Mouse (Mus musculus): ENCODE data around the gene Crebl2. TPM values are rescaled to one million over a fixed set of nuclear protein-coding genes. Genes with fewer than 3 reads are reported as not detected.

The Crebl2 gene
- polyA plus RNA-seq, 2 experiments: 3.0 to 8.1 TPM

GRCm38 (mm10) chr6:134807794-134808193 is 22.2 kb upstream of the Crebl2 start:
- H3K4me2 ChIP-seq (replicated peaks; ENCODE audit: low read depth, low read length, severe bottlenecking): no peak overlapping the region
- 82% methylated on average over 11 of the region's 11 CpGs for WGBS
- H3K27ac ChIP-seq (replicated peaks; ENCODE audit: low read depth, low read length): no peak overlapping the region; the same call in 1 of the 2 replicates
- ATAC-seq (ENCODE audit: low FRiP score, low read depth): no peak
- H3K9me3 ChIP-seq (ENCODE audit: control insufficient read depth, low read length): no peaks in the 10 kb centered on the region
- H3K36me3 ChIP-seq (ENCODE audit: control insufficient read depth, insufficient read depth, low read length): no peaks in the 10 kb centered on the region
- no peak overlapping the region for H3K9ac ChIP-seq (ENCODE audit: low read depth, low read length, severe bottlenecking)
- DNase-seq (ENCODE audit: low spot score): no peak
- H3K4me3 ChIP-seq (replicated peaks; ENCODE audit: low read length): no peak overlapping the region
- no peaks in the 10 kb centered on the region for H3K27me3 ChIP-seq (ENCODE audit: control insufficient read depth, insufficient read depth, low read length)
- TF ChIP-seq POLR2A (IDR thresholded peaks at IDR 0.05; ENCODE audit: borderline replicate concordance, extremely low read depth, insufficient read depth, insufficient read length): no peak
- no peaks in the 10 kb centered on the region for H3K4me1 ChIP-seq (ENCODE audit: control insufficient read depth, insufficient read depth, low read length)

GRCm38 (mm10) chr6:134813066-134813465 is 16.9 kb upstream of the Crebl2 start:
- Histone ChIP-seq H3K27me3 (ENCODE audit: control insufficient read depth, insufficient read depth, low read length) (no peaks in the 10 kb centered on the region), H3K4me1 (ENCODE audit: control insufficient read depth, insufficient read depth, low read length) (peaks cover 5% of the 10 kb centered on the region; the same call in 1 of the 2 replicates), H3K9ac (ENCODE audit: low read depth, low read length, severe bottlenecking) (no peak overlapping the region), H3K4me3 (replicated peaks; ENCODE audit: low read length) (no peak overlapping the region), H3K27ac (replicated peaks; ENCODE audit: low read depth, low read length) (no peak overlapping the region), H3K9me3 (ENCODE audit: control insufficient read depth, low read length) (no peaks in the 10 kb centered on the region), H3K36me3 (ENCODE audit: control insufficient read depth, insufficient read depth, low read length) (no peaks in the 10 kb centered on the region), H3K4me2 (replicated peaks; ENCODE audit: low read depth, low read length, severe bottlenecking) (no peak overlapping the region)
- DNase-seq (ENCODE audit: low spot score): no peak
- TF ChIP-seq POLR2A (IDR thresholded peaks at IDR 0.05; ENCODE audit: borderline replicate concordance, extremely low read depth, insufficient read depth, insufficient read length): no peak
- 80% methylated on average over 1 of the region's 1 CpGs for WGBS
- no peak for ATAC-seq (ENCODE audit: low FRiP score, low read depth)

DNA sequence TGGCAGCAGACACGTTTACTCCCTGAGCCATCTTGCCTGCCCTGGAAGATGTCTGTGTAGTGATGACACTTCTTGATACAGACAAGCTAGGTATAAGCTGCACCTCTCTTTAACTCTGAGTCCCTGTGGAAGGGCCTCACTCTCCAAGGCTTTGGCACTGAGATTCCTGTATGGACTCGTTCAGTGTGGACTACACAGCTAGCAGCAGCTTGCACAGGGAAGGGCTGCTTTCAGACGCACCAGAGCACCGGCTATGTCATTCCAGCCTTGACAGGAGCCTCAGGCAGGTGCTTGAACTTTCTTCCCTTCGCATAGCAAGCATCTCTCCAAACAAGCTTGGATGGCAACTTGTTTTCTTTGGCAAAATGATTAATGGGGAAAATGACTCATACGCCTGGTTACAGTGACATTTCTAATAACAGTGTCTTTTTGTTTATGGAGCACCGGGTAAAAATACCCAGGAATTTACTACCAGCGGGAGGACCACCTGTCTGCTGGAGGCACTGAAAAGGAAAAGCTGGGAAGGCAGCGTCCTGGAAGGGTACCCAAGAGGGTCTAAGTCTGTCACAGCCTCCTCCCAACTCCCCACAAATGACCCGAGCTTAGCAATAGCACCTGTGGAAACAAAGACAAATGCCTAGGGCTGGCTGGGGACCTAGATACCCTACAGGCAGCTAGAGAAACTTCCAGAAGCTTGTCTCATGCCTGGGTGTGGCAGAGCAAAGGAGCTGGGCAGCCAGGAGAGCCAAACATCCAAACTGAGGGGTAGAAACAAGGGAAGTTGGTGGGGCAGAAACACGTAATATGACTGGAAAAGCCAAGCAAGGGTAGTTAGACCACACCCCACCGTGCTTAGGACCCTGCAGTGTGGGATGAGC is 12.7 kb upstream of the Crebl2 start:
- Histone ChIP-seq H3K4me3 (replicated peaks; ENCODE audit: low read length) (no peak overlapping the region), H3K4me1 (ENCODE audit: control insufficient read depth, insufficient read depth, low read length) (peaks cover 5% of the 10 kb centered on the region; the same call in 1 of the 2 replicates), H3K36me3 (ENCODE audit: control insufficient read depth, insufficient read depth, low read length) (no peaks in the 10 kb centered on the region), H3K4me2 (replicated peaks; ENCODE audit: low read depth, low read length, severe bottlenecking) (no peak overlapping the region), H3K9me3 (ENCODE audit: control insufficient read depth, low read length) (no peaks in the 10 kb centered on the region), H3K27me3 (ENCODE audit: control insufficient read depth, insufficient read depth, low read length) (no peaks in the 10 kb centered on the region), H3K27ac (replicated peaks; ENCODE audit: low read depth, low read length) (peak overlapping the region; percentile 0; the same call in 1 of the 2 replicates), H3K9ac (ENCODE audit: low read depth, low read length, severe bottlenecking) (no peak overlapping the region)
- 51% methylated on average over 12 of the region's 12 CpGs for WGBS
- no peak for ATAC-seq (ENCODE audit: low FRiP score, low read depth)
- DNase-seq (ENCODE audit: low spot score): peak; percentile 49
- TF ChIP-seq POLR2A (IDR thresholded peaks at IDR 0.05; ENCODE audit: borderline replicate concordance, extremely low read depth, insufficient read depth, insufficient read length): no peak

DNA sequence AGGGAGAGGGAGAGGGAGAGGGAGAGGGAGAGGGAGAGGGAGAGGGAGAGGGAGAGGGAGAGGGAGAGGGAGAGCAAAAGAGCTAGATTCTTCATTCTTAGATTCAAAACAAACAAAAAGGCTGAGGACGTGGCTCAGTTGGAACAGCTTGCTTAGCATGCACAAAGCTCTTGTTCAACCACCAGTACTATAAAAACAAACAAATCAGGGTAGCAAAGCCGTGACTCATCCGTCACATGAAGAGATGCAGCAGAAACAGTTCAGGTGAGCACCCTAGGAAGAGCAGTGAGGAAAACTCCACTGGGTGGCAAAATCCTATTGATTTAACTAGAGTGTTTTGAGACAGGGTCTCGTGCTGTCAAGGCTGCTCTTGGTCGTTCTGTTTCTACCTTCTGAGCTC is 10.2 kb upstream of the Crebl2 start:
- no peak for TF ChIP-seq POLR2A (IDR thresholded peaks at IDR 0.05; ENCODE audit: borderline replicate concordance, extremely low read depth, insufficient read depth, insufficient read length)
- H3K4me2 ChIP-seq (replicated peaks; ENCODE audit: low read depth, low read length, severe bottlenecking): no peak overlapping the region
- H3K4me3 ChIP-seq (replicated peaks; ENCODE audit: low read length): no peak overlapping the region
- ATAC-seq (ENCODE audit: low FRiP score, low read depth) (no peak), DNase-seq (ENCODE audit: low spot score) (no peak)
- H3K9me3 ChIP-seq (ENCODE audit: control insufficient read depth, low read length): no peaks in the 10 kb centered on the region
- H3K9ac ChIP-seq (ENCODE audit: low read depth, low read length, severe bottlenecking): no peak overlapping the region
- no peak overlapping the region for H3K27ac ChIP-seq (replicated peaks; ENCODE audit: low read depth, low read length)
- H3K4me1 ChIP-seq (ENCODE audit: control insufficient read depth, insufficient read depth, low read length): peaks cover 5% of the 10 kb centered on the region; the same call in 1 of the 2 replicates
- no peaks in the 10 kb centered on the region for H3K27me3 ChIP-seq (ENCODE audit: control insufficient read depth, insufficient read depth, low read length)
- WGBS: 56% methylated on average over 5 of the region's 5 CpGs
- no peaks in the 10 kb centered on the region for H3K36me3 ChIP-seq (ENCODE audit: control insufficient read depth, insufficient read depth, low read length)

DNA sequence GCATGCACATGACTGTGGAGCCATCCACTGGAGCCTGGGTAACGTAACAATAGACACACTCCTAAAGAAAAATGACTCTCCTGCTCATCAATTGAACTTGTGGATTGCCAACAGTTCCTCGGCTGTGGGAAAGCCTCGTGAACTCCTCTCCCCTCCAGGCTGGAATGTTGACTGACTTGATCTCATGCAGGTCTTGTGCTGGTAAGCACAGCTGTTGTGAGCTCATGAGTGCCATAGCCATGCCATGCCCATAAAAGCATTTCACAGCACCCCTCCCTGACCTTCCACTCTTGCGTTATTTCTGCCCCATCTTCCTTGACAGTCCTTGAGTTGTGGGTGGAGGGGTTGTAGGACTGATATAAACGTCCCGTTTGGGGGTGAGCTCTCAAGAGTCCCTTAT is 9.5 kb upstream of the Crebl2 start:
- no peak overlapping the region for H3K4me2 ChIP-seq (replicated peaks; ENCODE audit: low read depth, low read length, severe bottlenecking)

More for the DNA sequence above, 9.5 kb upstream of the Crebl2 start:
- H3K27me3 ChIP-seq (ENCODE audit: control insufficient read depth, insufficient read depth, low read length): no peaks in the 10 kb centered on the region
- no peaks in the 10 kb centered on the region for H3K9me3 ChIP-seq (ENCODE audit: control insufficient read depth, low read length)
- no peak for TF ChIP-seq POLR2A (IDR thresholded peaks at IDR 0.05; ENCODE audit: borderline replicate concordance, extremely low read depth, insufficient read depth, insufficient read length)
- ATAC-seq (ENCODE audit: low FRiP score, low read depth) (no peak), DNase-seq (ENCODE audit: low spot score) (no peak)
- H3K4me1 ChIP-seq (ENCODE audit: control insufficient read depth, insufficient read depth, low read length): peaks cover 5% of the 10 kb centered on the region; the same call in 1 of the 2 replicates
- no peaks in the 10 kb centered on the region for H3K36me3 ChIP-seq (ENCODE audit: control insufficient read depth, insufficient read depth, low read length)
- 67% methylated on average over 6 of the region's 6 CpGs for WGBS
- H3K9ac ChIP-seq (ENCODE audit: low read depth, low read length, severe bottlenecking): no peak overlapping the region
- H3K27ac ChIP-seq (replicated peaks; ENCODE audit: low read depth, low read length): no peak overlapping the region
- H3K4me3 ChIP-seq (replicated peaks; ENCODE audit: low read length): no peak overlapping the region

Data from limb, embryonic 14.5 days (tissue).